Mouse (Mus musculus): ENCODE measurements around the gene Fbxl20.
A peak's percentile ranks its signal among the peaks of the same experiment; 100 is the strongest.
"Not testable (repeated sequence)": the region's sequence is repeated elsewhere in the genome, so short reads cannot be mapped to it uniquely, and the experiment has no call there.

Gene Fbxl20

DNA sequence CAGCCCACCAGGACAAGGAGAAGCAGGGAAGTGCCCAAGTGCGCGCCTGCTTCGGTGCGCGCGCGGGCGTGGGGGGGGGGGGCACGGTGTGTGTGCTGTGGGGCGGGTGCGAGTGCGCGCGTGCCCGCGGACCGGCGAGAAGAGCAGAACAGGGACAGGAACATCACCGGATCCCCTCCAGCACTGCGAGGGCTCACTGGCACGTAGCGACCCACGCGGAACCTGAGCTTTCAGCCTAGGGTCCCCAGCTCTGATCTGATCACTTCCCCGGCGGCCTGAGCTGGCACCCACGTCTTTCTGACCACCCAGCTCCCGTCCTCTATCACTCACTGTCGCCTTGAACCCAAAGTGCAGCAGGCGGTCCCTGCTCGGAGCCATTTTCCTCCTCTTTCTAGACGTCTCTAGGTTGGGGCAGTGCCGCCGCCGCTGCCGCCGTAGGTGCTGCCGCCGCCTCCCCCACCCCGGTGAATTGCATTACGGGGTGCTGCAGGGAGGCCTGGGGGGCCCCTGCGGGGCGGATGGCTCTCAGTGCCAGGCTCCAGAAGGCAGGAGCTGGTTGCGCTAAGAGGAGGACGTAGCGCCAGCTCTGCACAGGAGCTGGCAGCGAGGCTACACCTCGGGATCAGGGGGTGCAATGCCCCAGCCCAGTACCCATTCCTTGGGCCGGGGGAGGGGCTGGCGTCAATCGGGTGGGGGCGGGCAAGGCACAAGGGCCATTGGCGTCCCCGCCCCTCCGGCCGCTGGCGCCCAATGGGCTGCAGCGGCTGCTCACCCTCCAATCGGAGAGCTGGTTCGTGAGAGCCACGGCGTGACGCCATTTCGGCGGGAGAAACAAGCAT is at the start of gene Fbxl20:
TSS of gene Fbxl20 (minus strand) at position 618 of the 839 bp plus-strand sequence.
- DNase-seq, result peak; percentile 95

DNA sequence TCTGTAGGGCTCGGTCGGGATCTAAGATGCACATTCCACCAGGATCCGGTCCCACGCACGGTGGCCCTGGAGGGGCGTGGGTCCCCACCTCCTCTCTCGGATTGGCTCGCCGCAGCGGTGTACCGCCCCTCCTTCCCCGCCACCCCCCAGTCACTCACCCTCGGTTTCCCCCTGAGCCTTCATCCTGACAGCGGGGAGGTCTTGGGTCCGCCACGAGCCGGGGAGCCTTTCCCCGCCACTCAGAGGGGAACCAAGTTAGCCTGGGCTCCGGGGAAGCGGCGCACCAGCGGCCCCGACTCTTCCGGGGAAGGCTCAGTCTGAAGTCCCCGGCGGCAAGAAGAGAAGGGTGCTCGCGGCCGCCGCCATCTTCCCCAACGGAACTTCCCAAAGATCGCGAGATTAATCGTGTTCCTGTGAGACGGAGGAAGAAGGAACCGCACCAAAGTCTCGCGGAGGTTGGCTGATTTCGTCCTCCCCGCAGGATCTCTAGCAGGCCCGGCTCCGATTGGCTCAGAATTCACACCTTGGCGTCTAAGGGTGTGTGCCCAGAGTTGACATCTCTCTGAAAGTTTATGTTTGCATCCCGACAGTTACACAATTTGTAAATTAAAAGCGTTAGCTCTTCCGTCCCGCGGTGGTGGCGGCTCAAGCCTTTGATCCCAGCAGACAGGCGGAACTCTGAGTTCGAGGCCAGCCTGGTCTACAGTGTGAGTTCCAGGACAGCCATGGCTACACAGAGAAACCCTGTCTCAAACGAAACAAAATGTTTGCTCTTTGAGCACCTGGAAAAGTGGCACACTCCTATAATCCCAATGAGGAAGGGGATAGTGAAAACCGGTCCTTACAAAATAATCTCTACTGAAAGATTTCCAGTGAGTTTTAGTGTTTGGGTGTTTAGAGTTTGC is 43.0 kb upstream of the Fbxl20 start, which contains the start of gene Med1:
TSS of gene Med1 (minus strand) at position 393 of the 905 bp plus-strand sequence.
- DNase-seq, result peak; percentile 94

DNA sequence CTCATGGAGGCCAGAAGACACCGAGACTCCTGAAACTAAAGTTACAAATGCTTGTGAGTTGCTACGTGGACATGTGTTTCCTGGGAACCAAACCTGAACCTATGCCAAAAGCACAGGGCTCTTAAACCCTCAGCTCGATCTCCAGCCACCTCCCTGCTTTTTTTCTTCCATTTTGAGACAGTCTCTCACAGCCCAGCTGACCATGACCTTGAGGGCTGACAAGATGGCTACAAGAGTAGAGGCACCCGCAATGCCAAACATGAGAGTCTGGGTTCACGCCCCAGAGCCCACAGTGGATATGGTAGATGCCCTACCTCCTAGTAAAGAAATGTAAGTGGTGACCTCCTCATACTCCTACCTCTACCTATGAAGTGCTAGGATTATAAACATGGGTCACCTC is 40.6 kb upstream of the Fbxl20 start:
- no peak for DNase-seq

DNA sequence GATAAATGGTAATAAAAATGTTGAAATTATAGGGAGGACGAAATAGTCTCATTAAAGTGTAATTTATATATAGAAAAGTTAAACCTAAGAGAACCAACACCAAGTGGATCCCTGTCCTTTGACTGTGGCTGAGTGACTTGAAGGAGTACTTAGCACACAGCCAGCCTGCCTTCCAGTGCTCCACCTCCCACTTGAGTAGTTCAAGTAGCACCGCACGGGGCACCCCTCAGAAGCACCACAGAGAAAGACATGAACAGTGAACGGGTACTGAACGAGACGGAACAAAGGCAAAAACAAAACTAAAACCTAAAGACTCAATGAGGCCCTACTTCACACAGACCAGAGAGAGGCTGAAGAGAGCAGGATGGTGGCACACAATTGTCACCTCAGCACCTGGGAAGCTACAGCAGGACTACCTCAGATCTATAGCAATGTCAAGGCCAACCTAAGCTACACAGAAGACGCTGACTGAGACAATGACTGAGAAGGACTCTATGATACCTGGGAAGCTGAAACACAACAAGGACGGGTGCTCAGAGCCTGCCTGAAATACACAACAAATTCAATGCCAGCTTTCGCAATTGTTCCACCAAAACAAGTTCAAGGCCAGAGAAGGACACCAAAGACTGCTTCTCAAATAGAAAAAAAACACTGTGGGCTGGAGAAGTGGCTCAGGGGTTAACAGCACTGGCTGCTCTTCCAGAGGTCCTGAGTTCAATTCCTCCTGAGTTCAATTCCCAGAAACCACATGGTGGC is 37.6 kb upstream of the Fbxl20 start:
- no peak for DNase-seq

DNA sequence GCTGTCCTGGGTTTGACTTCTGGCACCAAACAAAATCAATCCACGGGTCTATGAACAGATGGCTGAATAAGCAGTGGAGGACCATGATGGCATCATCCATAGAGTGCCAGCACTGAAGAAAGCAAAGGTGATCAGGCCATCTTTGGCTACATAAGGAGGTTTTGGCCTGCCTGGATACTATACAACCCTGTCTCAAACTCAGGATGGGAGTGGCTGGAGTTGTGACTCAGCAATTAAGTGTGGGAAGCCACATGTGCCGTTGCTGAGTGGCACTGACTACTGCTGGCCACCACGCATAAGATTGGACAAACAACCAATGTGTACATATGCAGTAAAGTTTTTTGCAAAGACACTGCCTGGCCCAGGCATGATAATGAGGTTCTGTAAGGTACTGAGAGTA is 31.9 kb upstream of the Fbxl20 start:
- DNase-seq, result not testable (repeated sequence)

DNA sequence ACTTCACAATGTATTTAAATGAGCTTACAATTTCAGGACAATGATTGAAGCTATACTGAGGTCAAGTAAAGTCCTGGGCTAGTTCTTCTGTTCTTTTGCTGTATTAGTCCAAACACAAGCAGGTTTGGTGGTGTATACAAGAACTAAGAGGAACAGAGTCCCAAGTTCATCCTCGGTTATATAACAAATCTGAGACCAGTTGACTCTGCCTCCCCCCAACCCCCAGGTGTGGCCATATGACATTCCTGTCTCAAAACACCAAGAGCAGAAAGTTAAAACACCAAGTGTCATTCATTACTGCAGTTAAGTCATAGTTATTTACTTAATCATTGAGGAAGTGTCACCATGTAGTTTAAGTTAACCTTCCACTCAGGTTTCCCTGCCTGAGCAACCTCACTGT is 18.2 kb upstream of the Fbxl20 start:
- DNase-seq, result no peak

DNA sequence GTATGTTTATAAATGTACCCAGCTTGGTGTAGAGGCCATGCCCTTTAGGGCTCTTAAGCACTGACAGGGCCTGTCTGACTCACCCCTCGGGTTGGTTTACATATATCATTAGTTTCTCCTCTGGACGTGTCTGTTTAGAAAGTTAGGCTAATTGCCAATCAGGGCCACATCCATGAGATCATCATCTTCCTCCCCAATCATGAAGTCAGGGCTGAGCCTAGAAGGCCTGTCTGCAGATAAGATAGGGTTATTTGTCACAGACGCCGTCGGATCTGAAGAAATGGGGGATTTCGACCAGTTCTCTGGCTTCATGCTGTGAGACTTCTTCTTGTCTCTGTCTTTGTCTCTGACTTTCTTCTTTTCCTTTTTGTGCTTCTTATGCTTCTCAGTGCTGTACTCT is 4.9 kb upstream of the Fbxl20 start:
- no peak for DNase-seq

DNA sequence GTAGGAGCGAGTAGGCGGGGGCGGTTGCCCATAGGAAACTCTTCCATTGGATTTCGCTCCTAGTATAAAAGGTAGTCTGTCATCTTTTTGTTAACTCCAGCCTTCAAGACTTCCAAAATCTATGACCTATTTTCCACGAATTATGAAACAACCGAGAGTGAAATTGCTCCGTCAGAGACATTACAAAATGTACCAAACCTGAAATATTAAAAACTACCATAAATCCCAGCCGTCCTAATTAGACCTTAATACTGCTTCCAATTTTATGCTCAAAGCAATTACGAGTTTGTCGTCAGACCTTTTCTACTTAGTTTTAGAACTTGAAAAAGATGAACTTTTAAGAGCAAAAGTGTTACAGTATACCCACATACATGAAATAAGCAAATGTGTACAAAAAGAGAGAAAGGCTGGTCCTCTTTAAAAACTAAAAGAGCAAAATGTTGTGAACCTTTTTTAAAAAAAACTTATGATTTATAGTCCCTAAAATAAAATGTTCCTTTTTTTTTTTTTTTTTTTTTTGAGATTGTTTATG is 488 bp upstream of the Fbxl20 start:
- no peak for DNase-seq

DNA sequence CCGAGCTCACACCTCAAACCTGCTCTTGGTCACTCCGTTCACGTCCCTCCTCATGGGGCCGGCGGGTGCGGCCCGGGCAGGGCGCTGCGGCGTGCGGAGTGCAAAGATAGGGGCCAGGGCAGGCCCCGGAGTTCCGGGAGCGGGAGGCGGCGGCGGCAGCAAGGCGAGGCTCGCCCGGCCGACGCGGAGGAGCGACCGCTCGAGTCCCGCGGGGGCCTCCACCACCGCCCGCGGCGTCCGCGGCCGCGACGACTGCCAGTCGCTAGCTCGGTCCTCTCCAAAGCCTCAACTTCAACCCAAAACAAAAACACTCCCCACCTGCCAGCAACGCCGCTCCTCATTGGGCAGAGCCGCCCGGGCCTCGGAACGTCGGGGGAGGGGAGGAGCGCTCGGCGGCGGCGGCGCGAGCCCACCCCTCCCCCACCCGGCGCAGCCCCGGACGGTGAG is 876 bp downstream of the Fbxl20 start:
- DNase-seq, result peak; percentile 93

DNA sequence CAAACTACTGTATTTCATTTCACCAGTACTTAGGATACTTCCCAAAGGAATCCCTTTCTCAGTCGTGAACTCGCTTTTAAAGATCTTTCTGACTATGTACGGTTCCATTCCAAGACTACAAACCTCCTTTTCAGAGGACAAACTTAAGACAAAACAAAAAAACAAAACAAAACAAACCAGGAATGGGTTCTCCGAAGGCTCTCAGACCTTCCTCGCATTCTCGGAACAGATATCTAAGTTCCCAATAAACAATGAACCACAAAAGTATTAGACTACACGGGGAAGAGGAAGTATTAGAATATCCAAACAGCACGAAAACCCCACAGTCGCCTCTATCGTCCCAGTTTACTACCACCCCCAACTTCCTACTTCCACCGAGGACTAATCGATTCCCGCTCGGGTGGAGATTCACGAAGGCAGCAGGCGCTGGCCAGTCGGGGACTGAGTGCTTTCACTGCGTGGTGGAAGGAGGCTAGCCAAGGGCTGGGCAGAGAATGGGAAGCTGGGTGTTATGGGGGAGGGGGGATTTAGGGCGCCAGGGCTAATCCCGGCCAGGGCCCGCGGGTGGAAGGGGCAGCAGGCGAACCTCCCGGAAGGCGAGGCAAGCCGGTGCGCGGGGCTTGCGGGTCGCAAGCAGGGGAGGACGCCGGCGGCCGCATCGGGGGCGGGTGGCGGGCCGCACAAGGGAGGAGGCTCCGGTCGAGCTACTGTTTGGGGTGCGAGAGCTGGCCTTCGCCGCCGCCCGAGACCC is 1.5 kb downstream of the Fbxl20 start:
- peak; percentile 24 for DNase-seq

DNA sequence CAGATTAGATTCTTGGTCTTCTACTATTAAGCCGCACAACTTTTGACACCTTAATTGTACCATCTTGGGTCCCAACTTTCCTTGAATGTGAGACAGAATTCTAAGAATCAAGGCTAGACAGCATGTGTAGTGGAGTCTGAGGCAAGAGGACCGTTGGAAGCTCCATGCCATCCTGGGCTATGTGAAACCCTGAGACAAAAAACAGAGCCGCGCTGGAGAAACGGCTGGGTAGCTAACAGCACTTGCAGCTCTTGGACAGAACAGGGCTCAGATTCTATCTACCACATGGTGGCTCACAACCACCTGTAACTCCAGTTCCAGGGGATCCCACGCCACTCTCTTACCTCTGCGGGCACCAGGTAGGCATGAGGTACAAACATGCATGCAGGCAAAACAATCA is 4.3 kb downstream of the Fbxl20 start:
- DNase-seq, result no peak

DNA sequence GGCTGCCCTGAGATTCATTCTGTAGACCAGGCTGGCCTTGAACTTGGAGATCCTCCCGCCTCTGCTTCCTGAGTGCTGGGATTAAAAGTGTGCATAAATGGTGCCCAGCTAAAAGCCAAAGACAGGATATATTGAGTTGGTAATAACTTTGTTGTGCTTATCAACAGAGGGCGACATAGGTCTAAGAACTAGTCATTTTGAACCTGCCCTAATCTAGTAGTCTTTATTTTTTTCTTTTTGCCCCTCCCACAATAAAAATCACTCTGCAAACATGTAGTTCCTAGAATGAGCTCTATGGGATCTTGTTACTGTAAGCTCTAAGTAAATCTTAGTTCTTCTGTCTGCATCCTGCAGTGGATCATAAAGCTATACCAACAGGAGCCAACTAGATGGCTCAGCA is 7.7 kb downstream of the Fbxl20 start:
- no peak for DNase-seq

DNA sequence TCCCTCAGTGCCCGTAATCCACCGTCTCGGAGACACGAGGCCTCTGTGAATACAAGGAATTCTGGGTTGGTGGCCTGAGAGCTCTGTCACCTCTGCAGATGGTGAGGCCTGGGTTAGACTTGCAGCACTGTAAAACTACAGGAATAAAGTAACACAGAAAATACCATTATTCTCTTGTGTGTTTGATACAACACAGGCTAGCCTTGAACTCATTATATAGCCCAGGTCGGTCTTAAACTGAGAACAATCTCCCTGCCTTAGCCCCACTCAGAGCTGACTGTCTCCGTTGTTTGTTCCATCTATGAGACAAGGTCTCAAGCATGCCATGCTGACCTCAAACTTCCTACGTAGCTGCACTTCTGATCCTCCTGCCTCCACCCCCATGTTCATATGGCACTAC is 11.3 kb downstream of the Fbxl20 start:
- DNase-seq, result no peak

DNA sequence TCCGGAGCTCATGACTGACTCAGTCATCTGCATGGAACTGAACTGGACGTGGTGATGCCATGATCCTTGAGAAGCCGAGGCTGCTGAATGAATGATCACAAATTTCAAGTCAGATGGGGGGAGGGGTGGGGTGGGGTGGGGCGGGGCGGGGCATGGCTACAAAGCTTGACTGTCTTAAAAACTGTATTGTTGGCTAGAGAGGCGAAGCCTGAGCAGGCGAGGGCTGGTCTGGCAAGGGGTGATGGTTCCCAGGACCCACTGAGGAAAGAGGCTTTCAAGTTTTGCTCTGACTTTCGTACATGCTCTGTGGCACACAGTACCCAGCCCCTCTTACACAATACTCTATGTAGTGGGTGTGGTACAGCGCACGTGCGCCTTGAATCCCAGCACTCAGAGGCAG is 12.4 kb downstream of the Fbxl20 start:
- no peak for DNase-seq

DNA sequence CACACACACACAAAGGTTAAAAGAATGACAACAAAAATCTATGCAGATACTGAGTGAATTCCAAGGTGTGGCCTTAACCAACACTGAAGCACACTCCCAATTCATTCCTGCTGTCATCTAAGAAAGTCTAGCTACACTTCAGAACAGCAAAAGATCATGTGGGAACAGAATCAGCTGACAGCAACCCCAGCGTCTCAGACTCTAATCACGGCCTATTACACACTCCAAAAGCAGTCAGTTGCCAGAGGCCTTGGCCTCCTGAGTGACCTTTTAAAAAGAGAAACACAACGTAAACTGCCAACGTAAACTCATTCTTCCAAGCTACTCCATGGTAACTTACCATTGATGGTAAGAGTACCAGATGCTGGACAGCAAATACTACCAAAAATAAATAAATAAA is 15.3 kb downstream of the Fbxl20 start:
- no peak for DNase-seq

DNA sequence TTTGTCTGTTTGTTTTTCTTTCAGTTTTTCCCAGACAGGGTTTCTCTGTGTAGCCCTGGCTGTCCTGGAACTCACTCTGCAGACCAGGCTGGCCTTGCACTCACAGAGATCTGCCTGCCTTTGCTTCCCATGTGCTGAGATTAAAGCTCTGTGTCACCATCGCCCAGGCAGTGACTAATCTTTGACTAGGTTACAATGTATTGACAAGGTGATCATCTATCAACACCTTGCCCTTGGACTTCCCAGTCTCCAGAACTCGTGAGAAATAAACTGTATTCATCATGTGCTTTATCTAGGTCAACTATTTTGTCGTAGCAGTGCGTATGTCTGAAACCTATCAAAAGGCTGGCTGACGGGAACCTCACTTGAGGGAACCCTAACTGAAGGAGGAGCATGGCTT is 26.8 kb downstream of the Fbxl20 start:
- DNase-seq, result no peak

DNA sequence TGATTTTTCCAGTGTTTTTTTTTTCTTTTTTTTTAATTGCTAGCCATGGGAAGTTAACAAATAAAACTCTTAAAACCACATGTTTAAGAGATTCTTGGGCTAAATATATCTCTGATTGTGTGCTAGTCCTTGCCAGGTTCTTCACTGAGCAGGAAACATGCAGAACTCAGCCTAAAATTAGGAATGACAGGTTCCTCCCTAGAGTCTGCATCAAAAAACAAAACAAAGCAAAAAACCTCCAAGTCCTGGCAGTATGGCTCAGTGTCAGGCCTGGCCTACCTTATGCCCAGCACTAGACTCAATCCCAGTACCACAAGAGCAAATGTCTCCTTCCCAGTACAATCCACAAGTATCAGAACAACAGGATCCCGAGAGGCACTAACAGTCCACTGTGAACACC is 35.8 kb downstream of the Fbxl20 start:
- DNase-seq, result no peak

DNA sequence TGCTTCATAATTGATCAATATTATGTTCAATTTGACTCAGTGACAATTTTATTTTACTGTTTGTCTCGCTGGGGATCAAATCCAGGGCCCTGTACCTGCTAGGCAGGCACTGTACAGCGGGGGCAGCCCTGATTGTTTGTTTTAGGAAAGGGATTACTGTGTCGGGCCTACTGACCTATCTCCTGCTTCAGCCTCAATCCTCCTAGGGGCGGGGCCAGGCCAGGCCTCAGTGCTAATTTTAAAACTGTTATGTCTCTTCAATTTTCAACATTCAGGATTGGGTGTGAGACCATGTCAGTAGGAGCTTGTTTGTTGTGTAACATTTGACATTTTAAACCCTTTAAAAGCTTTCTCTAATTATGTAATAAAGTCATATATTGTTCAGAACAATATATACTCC is 36.7 kb downstream of the Fbxl20 start:
- no peak for DNase-seq

DNA sequence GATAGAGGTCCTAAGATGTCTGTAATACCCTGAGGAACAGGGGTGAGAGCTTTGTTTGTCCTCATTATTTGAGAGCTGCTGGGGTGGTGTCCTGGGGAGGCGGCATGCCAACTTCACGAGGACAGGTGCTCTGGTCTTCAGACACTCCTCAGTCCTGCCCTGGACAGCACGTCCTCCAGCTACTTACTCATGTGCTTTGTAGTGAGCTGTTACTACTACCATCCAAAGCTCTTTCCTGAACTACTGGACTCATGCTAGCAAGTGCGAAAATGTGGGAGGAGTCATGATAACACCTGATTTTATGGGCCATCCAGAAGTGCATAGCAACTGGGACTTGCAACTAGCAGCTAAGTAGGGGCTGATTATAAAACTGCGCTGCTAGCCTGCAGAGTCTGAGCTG is 40.5 kb downstream of the Fbxl20 start:
- DNase-seq, result no peak

DNA sequence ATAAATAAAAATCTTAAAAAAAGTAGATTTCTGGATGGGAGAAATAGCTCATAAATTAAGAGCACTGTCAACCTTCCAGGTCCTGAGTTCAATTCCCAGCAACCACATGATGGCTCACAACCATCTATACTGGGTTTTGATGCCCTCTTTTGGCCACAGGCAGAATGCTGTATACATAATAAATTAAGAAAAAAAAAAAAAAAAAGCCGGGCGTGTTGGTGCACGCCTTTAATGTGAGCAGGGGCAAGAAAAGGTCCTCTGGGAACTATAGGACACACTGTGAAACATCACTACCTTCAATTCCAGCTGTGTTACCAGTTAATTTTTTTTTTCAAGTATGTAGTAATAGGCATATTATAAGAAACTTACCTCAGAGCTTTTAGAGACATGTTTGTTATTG is 48.9 kb downstream of the Fbxl20 start:
- no peak for DNase-seq

DNA sequence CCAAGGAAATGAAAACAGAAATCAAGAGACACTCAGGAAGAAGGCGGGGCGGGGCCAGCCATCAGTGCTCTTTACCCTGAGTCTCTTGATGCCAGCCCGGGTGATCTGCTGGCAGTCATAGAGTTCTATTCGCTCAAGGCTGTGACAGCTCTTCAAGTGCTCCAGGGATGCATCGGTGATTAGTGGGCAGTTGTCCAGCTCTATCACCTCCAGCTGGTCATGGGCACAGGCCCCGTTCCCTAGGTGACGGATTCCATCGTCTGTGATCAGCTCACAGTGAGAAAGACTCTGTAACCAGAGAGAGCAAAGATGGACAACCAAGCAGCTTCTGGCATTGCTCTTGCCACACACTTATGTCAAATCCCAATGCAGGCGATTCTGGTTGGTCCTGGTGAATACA is 59.6 kb downstream of the Fbxl20 start:
- DNase-seq, result no peak

DNA sequence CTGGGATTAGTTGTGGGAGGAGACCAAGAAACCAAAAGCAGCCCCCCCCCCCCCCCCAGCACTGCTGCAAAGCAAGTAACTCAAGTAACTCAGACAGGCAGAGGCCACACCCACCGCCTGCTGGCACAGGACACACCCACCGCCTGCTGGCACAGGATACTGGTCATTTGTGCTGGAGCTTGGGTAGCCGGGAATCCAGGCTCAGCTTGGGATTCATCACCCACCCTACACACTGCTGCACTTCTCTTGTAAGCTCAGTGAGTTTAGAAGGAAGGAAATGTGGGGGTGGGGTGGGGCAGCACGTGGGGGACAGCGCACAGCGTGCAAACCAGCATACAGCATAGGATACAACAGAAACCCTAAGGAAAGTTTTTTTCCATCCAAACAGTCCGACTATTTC is 62.0 kb downstream of the Fbxl20 start:
- peak; percentile 23 for DNase-seq

Measured in right cerebral cortex, adult 18-20 months (tissue).